Mouse (Mus musculus) layer of hippocampus, postnatal 36 days (tissue): ENCODE measurements around the gene Txn1. TPM values are rescaled to one million over a fixed set of nuclear protein-coding genes. Genes with fewer than 3 reads are reported as not detected.

Experiments
- DNase-seq, 2 experiments: peaks; one replicate each; pipeline ENCODE4 v3.0.0; 2022
- total RNA-seq, 2 experiments: library from RNA; stranded (reverse); gene quantifications; 2 replicates each; pipeline ENCODE4 v1.2.3; 2021

Gene Txn1
- total RNA-seq, 2 experiments from 2014 or later, result 100.0 to 111 TPM

GRCm38 (mm10) chr4:57940631-57941030 lies 15.6 kb downstream of the Txn1 start:
- no peak for DNase-seq

- DNase-seq, result no peak
These were observed 18.9 kb downstream of the Txn1 start for GRCm38 (mm10) chr4:57937292-57937691.

DNA sequence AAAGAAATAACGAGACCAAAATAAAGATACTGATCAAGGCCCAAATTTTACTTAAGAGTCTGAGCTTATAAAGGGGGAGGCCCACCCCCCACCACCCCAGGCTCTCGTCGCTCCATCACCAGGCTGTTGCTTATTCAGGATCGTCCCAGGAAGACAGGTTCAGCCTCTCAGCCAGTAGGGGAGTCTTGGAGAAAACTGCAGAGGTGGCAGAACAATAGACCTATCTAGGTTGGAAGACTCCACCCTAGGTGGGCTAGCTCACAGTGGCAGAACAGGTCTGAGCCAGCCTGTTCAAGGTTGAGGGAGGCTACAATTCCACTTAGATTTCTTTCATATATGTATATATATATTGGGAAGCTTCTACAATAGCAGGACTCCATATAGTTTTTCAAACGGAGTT lies 22.0 kb downstream of the Txn1 start:
- no peak for DNase-seq

- DNase-seq, result no peak
These were observed 25.5 kb downstream of the Txn1 start for GRCm38 (mm10) chr4:57930559-57931170.

DNA sequence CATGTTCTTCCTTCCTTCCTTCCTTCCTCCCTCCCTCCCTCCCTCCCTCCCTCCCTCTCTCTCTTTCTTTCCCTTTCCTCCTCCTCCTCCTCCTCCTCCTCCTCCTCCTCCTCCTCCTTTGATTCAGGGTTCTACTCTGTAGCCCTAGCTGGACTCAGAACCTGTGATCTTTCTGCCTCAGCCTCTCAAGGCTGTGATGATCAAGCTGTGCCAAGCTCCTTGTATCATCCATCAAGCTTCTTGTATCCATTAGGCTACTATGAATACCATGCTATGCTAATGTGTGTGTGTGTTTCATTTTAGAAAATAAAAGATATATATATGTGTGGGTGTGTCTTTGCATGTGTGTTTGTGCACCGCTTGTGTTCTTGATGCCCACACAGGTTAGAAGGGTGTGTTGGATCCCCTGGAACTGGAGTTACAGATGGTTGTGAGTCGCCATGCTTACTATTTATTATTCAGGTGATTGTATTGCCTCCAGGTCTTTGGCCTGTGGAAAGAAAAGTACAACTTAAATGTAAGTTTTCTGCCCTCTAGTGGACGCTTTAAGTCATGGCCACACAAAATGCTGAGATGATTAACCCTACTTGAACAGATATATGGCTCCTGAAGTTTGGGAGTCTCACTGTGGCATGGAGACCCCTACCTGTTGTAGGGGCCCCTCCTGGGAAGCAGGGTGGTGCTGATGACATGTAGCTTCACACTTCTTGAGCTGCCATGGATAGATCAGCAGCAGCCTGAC lies 28.6 kb downstream of the Txn1 start:
- DNase-seq, result no peak

DNA sequence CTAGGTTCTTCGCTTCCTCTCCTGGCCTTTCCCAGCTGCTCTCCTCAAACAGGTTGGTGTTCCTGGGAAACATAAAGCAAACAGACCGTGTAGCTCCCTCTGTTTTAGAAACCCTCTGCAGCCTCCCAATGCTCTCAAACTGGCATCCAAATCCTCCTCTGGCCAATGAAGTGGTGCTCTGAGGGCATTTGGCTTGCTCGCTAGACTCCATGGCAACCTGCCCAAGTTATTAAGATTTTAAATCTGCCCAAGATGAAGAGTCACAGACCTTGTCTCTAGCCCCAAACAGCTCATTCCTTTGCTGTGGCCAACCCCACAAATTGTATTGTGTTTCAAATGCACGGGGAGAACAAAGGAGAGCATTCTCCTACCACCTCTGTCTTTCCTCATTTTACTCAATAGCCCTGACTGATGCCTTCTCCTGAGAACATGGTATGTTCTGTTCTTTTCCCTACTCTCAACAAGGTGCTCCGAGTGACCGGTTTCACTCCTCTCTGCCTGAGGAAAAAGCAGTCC lies 31.6 kb downstream of the Txn1 start:
- DNase-seq, result no peak

DNA sequence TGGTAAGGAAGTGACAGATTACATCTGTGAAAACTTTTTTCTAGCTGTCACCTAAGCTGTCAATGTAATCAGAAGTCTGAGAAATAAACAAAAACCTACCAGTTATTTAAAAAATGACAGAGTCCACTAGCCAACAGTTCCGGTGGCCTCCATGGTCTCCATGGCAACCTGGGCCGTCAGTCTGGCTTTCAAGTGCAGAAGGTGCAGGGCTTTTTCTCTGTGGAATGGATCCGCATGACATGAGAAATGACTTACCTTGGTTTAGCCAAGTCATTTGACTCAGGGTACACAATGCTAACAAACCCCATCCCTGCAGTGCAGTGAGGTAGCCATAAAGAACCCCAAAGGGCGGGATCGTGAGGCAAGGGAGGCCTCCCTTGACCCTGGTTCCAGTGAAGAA lies 34.0 kb downstream of the Txn1 start:
- DNase-seq, result no peak

GRCm38 (mm10) chr4:57920522-57920921 lies 35.7 kb downstream of the Txn1 start:
- DNase-seq, result no peak

- DNase-seq, result no peak
These were observed 36.5 kb downstream of the Txn1 start for GRCm38 (mm10) chr4:57919494-57920423.

DNA sequence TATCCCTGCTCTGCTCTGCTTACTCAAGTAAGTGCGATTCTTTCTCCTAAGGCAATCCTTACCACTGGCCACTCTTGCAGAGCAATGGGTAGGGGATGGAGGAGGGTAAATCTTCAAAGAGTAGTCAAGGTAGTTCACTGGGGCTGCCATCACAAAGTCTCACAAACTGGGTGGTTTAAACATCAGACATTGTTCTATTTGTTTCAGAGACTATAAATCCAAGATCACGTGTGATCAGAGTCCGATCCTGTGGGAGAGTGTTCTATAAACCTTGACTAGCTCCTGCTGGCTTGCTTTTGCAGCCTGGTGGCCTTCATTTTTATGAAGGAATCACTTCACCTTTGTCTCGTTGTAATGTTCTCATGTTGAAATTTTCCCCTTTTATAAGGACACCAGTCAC lies 39.5 kb downstream of the Txn1 start:
- DNase-seq, result no peak

- no peak for DNase-seq
These were observed 40.0 kb downstream of the Txn1 start, which contains the start of gene D630039A03Rik for GRCm38 (mm10) chr4:57916201-57916661. Gene D630039A03Rik, minus strand, starts transcription at chr4:57916297.

GRCm38 (mm10) chr4:57915216-57915965 lies 40.8 kb downstream of the Txn1 start:
- DNase-seq, result peak in 1 of 2 experiments; percentile 30

DNA sequence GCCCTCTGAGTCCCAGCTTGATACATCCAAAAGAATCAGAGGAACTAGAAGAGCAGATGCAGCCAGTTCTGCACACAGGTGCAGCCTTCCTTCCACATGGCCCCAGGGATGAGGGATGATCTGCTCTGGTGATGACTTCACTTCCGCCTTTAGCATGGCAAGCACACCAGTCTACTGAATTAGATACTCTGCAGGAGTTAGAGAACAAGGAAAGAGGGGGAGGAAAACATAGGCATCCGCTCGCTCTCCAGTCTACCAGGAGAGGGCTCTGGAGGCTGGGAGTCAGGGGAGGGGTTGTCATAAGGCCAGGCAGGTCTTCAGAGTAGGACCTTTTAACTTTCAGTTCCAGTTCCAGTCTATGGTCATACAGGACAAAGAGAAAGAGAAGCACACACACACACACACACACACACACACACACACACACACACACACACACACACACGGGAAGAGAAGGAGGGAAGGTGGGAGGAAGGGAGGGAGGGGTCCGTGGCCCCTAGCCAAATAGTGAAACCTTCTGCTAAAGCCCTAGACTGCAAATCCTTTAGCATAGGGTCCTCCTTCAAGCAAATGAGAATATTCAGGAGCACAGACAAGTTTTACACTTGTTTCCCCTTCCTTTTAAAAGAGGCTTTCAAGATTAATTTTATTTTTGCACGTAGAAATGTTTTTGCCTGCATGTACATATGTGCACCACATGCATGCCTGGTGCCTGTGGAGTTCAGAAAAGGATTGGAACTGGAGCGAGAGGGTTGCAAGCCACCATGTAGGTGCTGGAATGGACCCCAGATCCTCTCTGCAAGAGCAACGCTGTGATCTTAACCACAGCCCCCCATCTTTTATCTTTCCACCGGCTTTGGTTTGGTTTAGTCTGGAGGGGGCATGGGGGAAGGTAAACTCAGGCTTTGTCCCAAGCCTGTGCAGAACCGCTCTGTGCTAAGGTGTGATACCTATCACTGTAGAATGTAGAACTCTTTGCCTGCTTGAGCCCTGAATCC lies 41.7 kb downstream of the Txn1 start:
- DNase-seq, result no peak

DNA sequence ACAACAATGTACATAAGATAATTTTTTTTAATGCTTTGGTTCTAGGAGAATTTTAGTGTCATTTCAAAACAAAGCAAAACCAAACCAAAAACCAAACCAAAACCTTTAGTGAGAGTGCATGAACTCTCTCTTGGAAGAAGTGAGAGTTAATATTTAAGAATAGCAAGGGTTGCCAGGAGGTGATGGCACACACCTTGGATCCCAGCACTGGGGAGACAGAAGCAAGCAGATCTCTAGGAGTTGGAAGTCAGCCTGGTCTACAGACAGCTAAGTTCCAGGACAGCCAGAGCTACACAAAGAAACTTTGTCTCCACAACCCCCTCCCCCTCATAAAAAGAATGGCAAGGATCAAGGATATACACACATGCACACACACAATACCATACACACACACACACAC lies 43.2 kb downstream of the Txn1 start:
- DNase-seq, result no peak

DNA sequence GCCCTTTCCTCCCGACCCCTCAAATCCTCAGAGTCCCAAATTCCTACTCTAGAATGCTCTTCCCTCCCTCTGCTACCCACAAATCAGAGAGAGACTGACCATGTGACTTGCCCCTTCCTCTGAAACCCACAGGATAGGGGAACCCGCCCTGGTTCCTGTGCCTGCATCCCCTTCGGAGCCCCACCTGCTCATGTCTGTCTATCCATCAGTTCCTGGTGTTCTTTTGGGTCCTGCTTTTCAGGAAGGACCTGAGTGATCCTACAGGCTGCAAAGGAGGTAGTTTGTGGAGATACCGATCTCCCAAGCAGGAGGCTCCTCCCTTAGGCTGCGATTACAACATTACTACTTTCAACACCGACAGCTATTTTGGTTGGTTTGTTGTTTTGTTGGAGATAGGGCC lies 47.4 kb downstream of the Txn1 start:
- DNase-seq, result no peak

- no peak for DNase-seq
These were observed 49.5 kb downstream of the Txn1 start for GRCm38 (mm10) chr4:57906708-57907107.

- DNase-seq, result no peak
These were observed 51.6 kb downstream of the Txn1 start for GRCm38 (mm10) chr4:57904638-57905037.

GRCm38 (mm10) chr4:57904211-57904610 lies 52.0 kb downstream of the Txn1 start:
- DNase-seq, result peak; percentile 45 to 55

- no peak for DNase-seq
These were observed 53.6 kb downstream of the Txn1 start for GRCm38 (mm10) chr4:57902619-57903018.

- peak; percentile 28 to 34 for DNase-seq
These were observed 55.0 kb downstream of the Txn1 start for GRCm38 (mm10) chr4:57901210-57901609.

- DNase-seq, result no peak
These were observed 59.6 kb downstream of the Txn1 start for GRCm38 (mm10) chr4:57896631-57897030.
